Mouse (Mus musculus) 416B (cell line): Measurements from ENCODE around the gene Knl1.

Source experiments
- DNase-seq: peaks from one replicate; pipeline ENCODE4 v3.0.0; 2011; ENCODE audit warnings: low read depth

The Knl1 gene

GRCm38 (mm10) chr2:119035397-119035745 is 11.5 kb upstream of the Knl1 start:
- no peak for DNase-seq

GRCm38 (mm10) chr2:119040882-119041281 is 6.0 kb upstream of the Knl1 start:
- DNase-seq = peak; percentile 79

GRCm38 (mm10) chr2:119045163-119045562 is 1.8 kb upstream of the Knl1 start:
- DNase-seq = no peak

- DNase-seq = peak; percentile 60
Measured at GRCm38 (mm10) chr2:119047849-119048248, 930 bp downstream of the Knl1 start.

GRCm38 (mm10) chr2:119050132-119050650 is 3.3 kb downstream of the Knl1 start:
- peak; percentile 25 for DNase-seq

GRCm38 (mm10) chr2:119060139-119060538 is 13.2 kb downstream of the Knl1 start:
- no peak for DNase-seq

GRCm38 (mm10) chr2:119072397-119072796 is 25.5 kb downstream of the Knl1 start:
- no peak for DNase-seq

- no peak for DNase-seq
Measured at GRCm38 (mm10) chr2:119086156-119086555, 39.2 kb downstream of the Knl1 start.

GRCm38 (mm10) chr2:119101552-119101951 is 54.6 kb downstream of the Knl1 start:
- DNase-seq = peak; percentile 32

GRCm38 (mm10) chr2:119106583-119106982 is 59.7 kb downstream of the Knl1 start:
- no peak for DNase-seq

GRCm38 (mm10) chr2:119108554-119108953 is 61.6 kb downstream of the Knl1 start:
- DNase-seq = peak; percentile 71

- DNase-seq = no peak
Measured at GRCm38 (mm10) chr2:119111060-119111459, 64.1 kb downstream of the Knl1 start.

GRCm38 (mm10) chr2:119112438-119113112 is 65.7 kb downstream of the Knl1 start, which contains the start of gene Rad51:
TSS of gene Rad51 (plus strand) at chr2:119112793.
- peak; percentile 93 for DNase-seq

GRCm38 (mm10) chr2:119113121-119113925 is 66.4 kb downstream of the Knl1 start:
- DNase-seq = peak; percentile 59

- no peak for DNase-seq
Measured at GRCm38 (mm10) chr2:119136346-119136898, 89.5 kb downstream of the Knl1 start.

GRCm38 (mm10) chr2:119145199-119145598 is 98.3 kb downstream of the Knl1 start:
- peak; percentile 42 for DNase-seq

- DNase-seq = no peak
Measured at GRCm38 (mm10) chr2:119146435-119146834, 99.5 kb downstream of the Knl1 start.

GRCm38 (mm10) chr2:119147160-119147678 is 100.3 kb downstream of the Knl1 start:
- DNase-seq = no peak

- DNase-seq = no peak
Measured at GRCm38 (mm10) chr2:119147775-119148174, 100.9 kb downstream of the Knl1 start.

GRCm38 (mm10) chr2:119152255-119152654 is 105.3 kb downstream of the Knl1 start:
- DNase-seq = no peak

GRCm38 (mm10) chr2:119154683-119155082 is 107.8 kb downstream of the Knl1 start:
- no peak for DNase-seq
